Mouse (Mus musculus) G1E-ER4 (cell line): ENCODE data around the gene Rnf38. TPM values are rescaled to one million over a fixed set of nuclear protein-coding genes. Genes with fewer than 3 reads are reported as not detected.

Experiments used
- GATA1 ChIP-seq: IDR thresholded peaks from one replicate; pipeline ENCODE4 v1.8.0; 2012; ENCODE audit warnings: low read length, inconsistent platforms
- polyA plus RNA-seq: library from polyadenylated mRNA; stranded (reverse); fragments of >175 nt; gene quantifications from 2 replicates; pipeline ENCODE4 v1.2.3, GENCODE M21; 2012

Rnf38 gene
- polyA plus RNA-seq, 1 experiment: 22.3 TPM

- no peak for TF ChIP-seq GATA1
These were observed 125.3 kb downstream of the Rnf38 start for GRCm38 (mm10) chr4:44108297-44108696.

GRCm38 (mm10) chr4:44107339-44107738 is 126.2 kb downstream of the Rnf38 start:
- no peak for TF ChIP-seq GATA1

- no peak for TF ChIP-seq GATA1
These were observed 127.2 kb downstream of the Rnf38 start for GRCm38 (mm10) chr4:44106297-44106821.

- no peak for TF ChIP-seq GATA1
These were observed 129.2 kb downstream of the Rnf38 start for GRCm38 (mm10) chr4:44104195-44104917.

- no peak for TF ChIP-seq GATA1
These were observed 130.0 kb downstream of the Rnf38 start for GRCm38 (mm10) chr4:44103620-44104019.

GRCm38 (mm10) chr4:44097576-44098335 is 135.8 kb downstream of the Rnf38 start:
- no peak for TF ChIP-seq GATA1

GRCm38 (mm10) chr4:44094475-44094874 is 139.1 kb downstream of the Rnf38 start:
- TF ChIP-seq GATA1: no peak

- TF ChIP-seq GATA1: no peak
These were observed 141.2 kb downstream of the Rnf38 start for GRCm38 (mm10) chr4:44092359-44092758.

- no peak for TF ChIP-seq GATA1
These were observed 148.0 kb downstream of the Rnf38 start for GRCm38 (mm10) chr4:44085566-44085965.

GRCm38 (mm10) chr4:44084602-44085325 is 148.8 kb downstream of the Rnf38 start:
- no peak for TF ChIP-seq GATA1

- no peak for TF ChIP-seq GATA1
These were observed 149.6 kb downstream of the Rnf38 start, which contains the start of gene Gne for GRCm38 (mm10) chr4:44083945-44084344. TSS of gene Gne (minus strand) at chr4:44084177.

- no peak for TF ChIP-seq GATA1
These were observed 155.1 kb downstream of the Rnf38 start for GRCm38 (mm10) chr4:44078358-44078933.

Other genes starting within 250 kb of the Rnf38 start
- gene Clta, start 229.3 kb downstream of the Rnf38 start, polyA plus RNA-seq: 507 and 529 TPM in 2 replicates
- 40.5 and 49.2 TPM in 2 replicates for gene Gne, start 149.6 kb downstream of the Rnf38 start, polyA plus RNA-seq
- gene Melk, start 67.1 kb upstream of the Rnf38 start, polyA plus RNA-seq: 0.73 and 1.3 TPM in 2 replicates